Mouse (Mus musculus): ENCODE measurements around the gene Cela2a. TPM values are rescaled to one million over a fixed set of nuclear protein-coding genes. Genes with fewer than 3 reads are reported as not detected.
"Not testable (repeated sequence)": the region's sequence is repeated elsewhere in the genome, so short reads cannot be mapped to it uniquely, and the experiment has no call there.

Gene Cela2a
- total RNA-seq, 1 experiment from 2014 or later: not detected

- no peak for ATAC-seq (replicated peaks in 1 of 2; ENCODE audit: insufficient read depth in 1 of 2, low FRiP score in 2 of 2, low TSS enrichment in 1 of 2, low read depth in 1 of 2, poor library complexity in 2 of 2, severe bottlenecking in 2 of 2)
Measured at GRCm38 (mm10) chr4:141789564-141790218, 36.3 kb downstream of the Cela2a start.

GRCm38 (mm10) chr4:141787462-141787861 is 38.5 kb downstream of the Cela2a start:
- no peak for ATAC-seq (replicated peaks in 1 of 2; ENCODE audit: insufficient read depth in 1 of 2, low FRiP score in 2 of 2, low TSS enrichment in 1 of 2, low read depth in 1 of 2, poor library complexity in 2 of 2, severe bottlenecking in 2 of 2)

- no peak for ATAC-seq (replicated peaks in 1 of 2; ENCODE audit: insufficient read depth in 1 of 2, low FRiP score in 2 of 2, low TSS enrichment in 1 of 2, low read depth in 1 of 2, poor library complexity in 2 of 2, severe bottlenecking in 2 of 2)
Measured at GRCm38 (mm10) chr4:141787046-141787445, 38.9 kb downstream of the Cela2a start.

DNA sequence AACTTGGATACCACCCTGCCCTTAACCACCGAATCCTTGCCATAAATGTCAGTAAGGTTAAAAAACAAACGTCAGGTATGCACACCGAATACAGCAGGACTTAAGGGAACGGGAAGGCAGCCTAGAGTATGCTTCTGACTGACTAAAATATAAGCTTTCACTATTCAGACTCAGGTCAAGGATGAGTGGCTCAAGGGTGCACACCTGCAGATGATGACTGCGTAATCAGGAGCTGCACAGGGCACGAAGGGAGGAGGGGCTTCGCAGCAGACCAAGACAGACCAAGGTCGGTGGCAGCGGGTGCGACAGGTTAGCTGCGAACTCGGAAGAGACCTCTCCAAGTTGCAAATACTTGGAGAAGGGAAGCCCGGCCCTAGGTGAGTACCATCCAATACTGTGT is 39.8 kb downstream of the Cela2a start:
- ATAC-seq (replicated peaks in 1 of 2; ENCODE audit: insufficient read depth in 1 of 2, low FRiP score in 2 of 2, low TSS enrichment in 1 of 2, low read depth in 1 of 2, poor library complexity in 2 of 2, severe bottlenecking in 2 of 2): no peak

- no peak for ATAC-seq (replicated peaks in 1 of 2; ENCODE audit: insufficient read depth in 1 of 2, low FRiP score in 2 of 2, low TSS enrichment in 1 of 2, low read depth in 1 of 2, poor library complexity in 2 of 2, severe bottlenecking in 2 of 2)
Measured at GRCm38 (mm10) chr4:141784835-141785234, 41.1 kb downstream of the Cela2a start.

DNA sequence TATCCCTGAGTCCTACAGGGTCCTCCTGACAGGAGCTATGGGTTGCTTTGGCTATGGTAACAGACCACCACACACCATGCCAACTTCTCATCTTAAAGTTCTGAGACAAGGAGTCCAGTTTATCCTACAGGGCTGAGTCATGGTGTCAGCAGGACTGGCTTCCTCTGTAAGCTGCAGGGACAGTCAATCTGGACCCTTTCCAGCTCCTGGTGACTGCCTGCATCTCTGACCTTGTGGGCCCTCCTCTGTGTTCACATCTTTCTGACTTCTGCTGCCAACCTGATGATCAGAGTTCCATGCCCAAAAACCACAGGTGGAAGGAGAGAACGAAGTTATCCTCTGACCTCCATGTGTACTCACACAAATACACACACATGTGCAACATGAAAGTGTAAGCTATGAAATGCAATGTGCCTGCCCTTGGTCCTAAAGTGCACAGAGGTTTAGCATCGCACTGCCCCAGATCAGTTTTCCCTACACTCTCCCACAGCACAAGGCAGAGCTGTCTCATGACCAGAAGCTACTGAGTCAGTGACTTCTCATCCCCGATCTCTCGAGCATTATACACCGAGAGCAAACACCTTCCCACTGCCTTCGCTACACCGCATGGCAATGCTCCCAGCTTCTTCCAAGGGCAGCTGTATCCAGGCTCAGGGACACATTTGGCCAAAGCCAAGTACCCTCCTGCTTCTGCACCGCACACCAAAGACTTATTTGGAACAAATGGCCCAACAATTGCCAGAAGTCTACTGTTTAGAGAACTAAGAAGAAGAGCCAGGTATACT is 44.6 kb downstream of the Cela2a start:
- ATAC-seq (replicated peaks in 1 of 2; ENCODE audit: insufficient read depth in 1 of 2, low FRiP score in 2 of 2, low TSS enrichment in 1 of 2, low read depth in 1 of 2, poor library complexity in 2 of 2, severe bottlenecking in 2 of 2): no peak

DNA sequence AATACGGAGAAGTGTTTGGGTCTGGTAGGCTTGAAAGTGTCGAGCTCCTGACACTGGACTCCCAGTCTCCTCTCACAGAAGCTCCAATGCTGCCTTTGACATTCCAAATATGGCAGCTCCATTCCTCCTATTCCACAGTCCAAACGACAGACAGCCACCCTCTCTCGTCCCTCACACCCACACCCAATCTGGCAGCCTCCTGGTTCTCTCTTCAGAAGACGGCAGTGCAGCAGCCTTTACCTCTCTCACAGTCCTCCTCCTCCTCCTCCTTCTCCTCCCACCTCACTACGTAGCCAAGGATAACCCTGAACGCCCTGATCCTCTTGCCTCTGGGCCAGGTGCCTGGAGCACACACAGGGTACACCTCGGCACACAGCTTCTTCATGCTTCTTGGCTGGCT is 46.1 kb downstream of the Cela2a start:
- ATAC-seq (replicated peaks in 1 of 2; ENCODE audit: insufficient read depth in 1 of 2, low FRiP score in 2 of 2, low TSS enrichment in 1 of 2, low read depth in 1 of 2, poor library complexity in 2 of 2, severe bottlenecking in 2 of 2): no peak

- ATAC-seq (replicated peaks in 1 of 2; ENCODE audit: insufficient read depth in 1 of 2, low FRiP score in 2 of 2, low TSS enrichment in 1 of 2, low read depth in 1 of 2, poor library complexity in 2 of 2, severe bottlenecking in 2 of 2): not testable (repeated sequence)
Measured at GRCm38 (mm10) chr4:141773019-141773418, 52.9 kb downstream of the Cela2a start.

DNA sequence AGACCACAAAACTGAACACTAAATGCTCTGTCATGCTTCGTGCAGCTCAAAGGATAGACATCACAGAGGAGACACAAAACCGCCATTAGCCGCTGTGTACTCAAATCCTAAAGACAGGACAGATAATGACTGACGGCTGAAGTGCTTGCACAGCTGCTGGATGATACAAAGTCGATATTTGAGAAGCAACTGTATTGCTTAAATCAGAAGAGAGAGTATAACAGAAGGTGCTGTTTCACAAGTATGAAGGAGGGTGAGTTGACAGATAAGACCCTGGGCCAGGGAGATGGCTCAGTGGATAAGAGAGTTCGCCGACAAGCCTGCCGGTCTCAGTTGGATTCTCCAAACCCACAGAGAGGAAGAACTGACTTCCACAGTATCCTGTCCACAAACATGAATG is 54.1 kb downstream of the Cela2a start:
- ATAC-seq (replicated peaks in 1 of 2; ENCODE audit: insufficient read depth in 1 of 2, low FRiP score in 2 of 2, low TSS enrichment in 1 of 2, low read depth in 1 of 2, poor library complexity in 2 of 2, severe bottlenecking in 2 of 2): no peak

GRCm38 (mm10) chr4:141769501-141770160 is 56.3 kb downstream of the Cela2a start:
- no peak for ATAC-seq (replicated peaks in 1 of 2; ENCODE audit: insufficient read depth in 1 of 2, low FRiP score in 2 of 2, low TSS enrichment in 1 of 2, low read depth in 1 of 2, poor library complexity in 2 of 2, severe bottlenecking in 2 of 2)

- ATAC-seq (replicated peaks in 1 of 2; ENCODE audit: insufficient read depth in 1 of 2, low FRiP score in 2 of 2, low TSS enrichment in 1 of 2, low read depth in 1 of 2, poor library complexity in 2 of 2, severe bottlenecking in 2 of 2): no peak; a peak in 1 of 4 replicates
Measured at GRCm38 (mm10) chr4:141767353-141768036, 58.5 kb downstream of the Cela2a start.

- no peak; a peak in 1 of 4 replicates for ATAC-seq (replicated peaks in 1 of 2; ENCODE audit: insufficient read depth in 1 of 2, low FRiP score in 2 of 2, low TSS enrichment in 1 of 2, low read depth in 1 of 2, poor library complexity in 2 of 2, severe bottlenecking in 2 of 2)
Measured at GRCm38 (mm10) chr4:141766668-141767352, 59.1 kb downstream of the Cela2a start.

DNA sequence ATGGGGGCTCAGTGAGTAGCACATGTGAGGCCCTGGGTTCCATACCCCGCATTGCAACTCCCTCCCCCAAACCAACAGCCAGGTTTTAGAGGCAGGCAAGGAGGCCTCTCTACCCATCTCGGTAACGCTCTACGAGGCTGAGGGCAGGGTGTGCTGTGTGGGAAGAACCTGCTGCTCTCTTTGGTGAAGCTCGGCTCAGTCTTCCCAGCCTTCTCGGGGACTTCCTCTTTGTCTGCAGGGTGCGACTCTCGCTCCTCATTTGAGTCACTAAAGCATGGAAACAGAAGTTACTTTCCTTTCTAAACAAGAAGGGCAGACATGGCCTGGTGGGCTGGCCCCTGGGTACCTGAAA is 59.7 kb downstream of the Cela2a start:
- ATAC-seq (replicated peaks in 1 of 2; ENCODE audit: insufficient read depth in 1 of 2, low FRiP score in 2 of 2, low TSS enrichment in 1 of 2, low read depth in 1 of 2, poor library complexity in 2 of 2, severe bottlenecking in 2 of 2): peak in 1 of 2 experiments; percentile 15; a peak in 1 of 4 replicates

- no peak for ATAC-seq (replicated peaks in 1 of 2; ENCODE audit: insufficient read depth in 1 of 2, low FRiP score in 2 of 2, low TSS enrichment in 1 of 2, low read depth in 1 of 2, poor library complexity in 2 of 2, severe bottlenecking in 2 of 2)
Measured at GRCm38 (mm10) chr4:141765008-141765407, 61.0 kb downstream of the Cela2a start.

All from hematopoietic stem cell, adult 5-6 weeks (primary cell).